Mouse (Mus musculus) ES-E14 (cell line): ENCODE measurements around the gene Esrra. TPM values are rescaled to one million over a fixed set of nuclear protein-coding genes. Genes with fewer than 3 reads are reported as not detected.

Experiments
- DNase-seq: peaks from one replicate; pipeline ENCODE4 v3.0.0-alpha.2; 2013; ENCODE audit warnings: low read depth, low spot score
- H3K27ac ChIP-seq: 2 replicates; pipeline ENCODE4 v1.5.1; 2012; ENCODE audit warnings: low read depth, mild to moderate bottlenecking, low read length, moderate library complexity, mixed read lengths; ENCODE audit not compliant: poor library complexity, insufficient read depth, severe bottlenecking
- H3K36me3 ChIP-seq: 2 replicates; pipeline ENCODE4 v1.6.1; 2012; ENCODE audit warnings: mild to moderate bottlenecking, low read length, moderate library complexity, mixed read lengths; ENCODE audit not compliant: control insufficient read depth, poor library complexity, insufficient read depth, severe bottlenecking
- H3K4me1 ChIP-seq, 2 experiments: fragments of 150-350 bp in 1 of 2; sonication (generic) in 1 of 2; 2 replicates each; pipeline ENCODE4 v1.6.1; 2012; ENCODE audit warnings: low read length in 2 of 2, mild to moderate bottlenecking in 1 of 2, mixed read lengths in 1 of 2; ENCODE audit not compliant: control insufficient read depth in 2 of 2, insufficient read depth in 2 of 2, poor library complexity in 1 of 2
- H3K4me3 ChIP-seq, 2 experiments: fragments of 150-350 bp in 1 of 2; sonication (generic) in 1 of 2; 2 replicates each; pipeline ENCODE4 v1.5.1; 2012; ENCODE audit warnings: low read length in 2 of 2, low read depth in 1 of 2, mild to moderate bottlenecking in 1 of 2, mixed read lengths in 1 of 2; ENCODE audit not compliant: insufficient read depth in 1 of 2, poor library complexity in 1 of 2, severe bottlenecking in 1 of 2
- H3K9ac ChIP-seq: 2 replicates; pipeline ENCODE4 v1.6.1; 2012; ENCODE audit warnings: low read depth, mild to moderate bottlenecking, low read length, mixed read lengths; ENCODE audit not compliant: poor library complexity, insufficient read depth, severe bottlenecking
- H3K9me3 ChIP-seq: fragments of 150-350 bp; sonication (generic); 2 replicates; pipeline ENCODE4 v1.6.1; 2012; ENCODE audit warnings: low read depth, mild to moderate bottlenecking, low read length; ENCODE audit not compliant: control insufficient read depth, insufficient read depth
- CHD2 ChIP-seq: IDR thresholded peaks from 2 replicates; pipeline ENCODE4 v1.6.1; 2014; ENCODE audit warnings: mild to moderate bottlenecking, low read depth, low read length, inconsistent platforms
- HCFC1 ChIP-seq: IDR thresholded peaks from 2 replicates; pipeline ENCODE4 v1.6.1; 2012; ENCODE audit warnings: low read length, inconsistent platforms, borderline replicate concordance; ENCODE audit not compliant: insufficient read depth
- MAFK ChIP-seq: IDR thresholded peaks from 2 replicates; pipeline ENCODE4 v1.6.1; 2014; ENCODE audit warnings: mild to moderate bottlenecking, low read depth, low read length, inconsistent platforms; ENCODE audit not compliant: insufficient read depth
- ZC3H11A ChIP-seq: IDR thresholded peaks from 2 replicates; pipeline ENCODE4 v1.6.1; 2012; ENCODE audit warnings: low read depth, mild to moderate bottlenecking, inconsistent platforms, low read length, borderline replicate concordance
- ZNF384 ChIP-seq: IDR thresholded peaks from 2 replicates; pipeline ENCODE4 v1.6.1; 2012; ENCODE audit warnings: low read depth, low read length, inconsistent platforms
- in situ Hi-C, 2 experiments: fragments of 600-800 bp; cut with MboI; formaldehyde crosslinking; loops; one replicate each; pipeline ENCODE4 v1.15.1; 2025; ENCODE audit warnings: low sequenced_read_pairs in 2 of 2, inconsistent platforms in 1 of 2; ENCODE audit not compliant: unreplicated experiment in 2 of 2
- total RNA-seq: library from RNA; depleted of rRNA; stranded (reverse); fragments of 300-350 nt; gene quantifications from 2 replicates; pipeline ENCODE4 v1.2.3, GENCODE M21; 2012

The Esrra gene
- total RNA-seq, 1 experiment: 23.1 TPM

DNA sequence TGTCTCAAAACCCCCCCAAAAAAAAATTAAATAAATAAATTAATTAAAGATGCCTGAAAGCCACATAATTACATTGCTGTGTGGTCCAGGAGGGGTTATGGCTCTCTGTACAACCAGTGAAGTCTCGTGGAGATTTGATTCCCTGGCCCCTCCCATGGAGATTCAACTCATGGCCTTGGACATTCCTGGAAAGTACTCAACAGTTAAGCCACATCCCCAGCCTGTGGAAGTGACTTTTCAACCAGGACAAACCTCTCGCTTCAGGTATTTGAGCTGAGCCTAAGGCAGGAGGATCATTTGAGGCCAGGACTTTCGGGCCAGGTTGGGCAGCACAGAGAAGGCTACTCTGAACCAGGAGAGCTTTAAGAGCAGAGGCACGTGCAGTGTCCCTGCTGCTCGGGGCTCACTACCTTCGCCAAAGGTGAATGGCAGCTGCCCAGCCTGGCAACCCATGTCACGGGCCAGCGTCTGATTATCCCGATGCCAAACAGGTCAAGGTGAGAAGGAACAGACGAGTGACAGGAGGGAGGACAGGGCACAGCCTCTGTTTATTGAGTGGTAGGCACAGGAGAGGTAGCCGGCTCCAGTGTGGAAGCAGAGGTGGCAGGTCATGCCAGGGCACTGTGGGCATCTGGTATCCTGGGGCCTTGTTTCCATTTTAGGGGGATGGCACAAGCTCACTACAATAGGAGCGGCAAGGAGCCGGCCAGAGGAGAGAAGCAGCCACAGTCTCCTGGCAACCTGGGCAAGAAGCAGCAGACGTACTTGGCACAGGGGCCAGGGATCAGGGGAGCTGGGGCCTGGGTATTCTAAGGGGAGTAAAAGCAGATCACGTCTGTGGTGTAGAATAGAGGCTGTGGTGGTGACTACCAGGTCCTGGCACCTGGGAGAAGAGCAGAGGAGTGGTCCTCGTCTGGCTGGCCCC, 16.2 kb upstream of the Esrra start:
- in situ Hi-C loops: no loop called here
- DNase-seq: no peak
- Histone ChIP-seq H3K4me3 (no peak overlapping the region), H3K36me3 (no peaks in the 10 kb centered on the region), H3K27ac (no peak overlapping the region), H3K9ac (no peak overlapping the region), H3K4me1 (peaks cover 2 to 12% of the 10 kb centered on the region in 2 experiments; a peak in 2 of 4 replicates), H3K9me3 (no peaks in the 10 kb centered on the region)
- TF ChIP-seq ZC3H11A (no peak), ZNF384 (no peak)

DNA sequence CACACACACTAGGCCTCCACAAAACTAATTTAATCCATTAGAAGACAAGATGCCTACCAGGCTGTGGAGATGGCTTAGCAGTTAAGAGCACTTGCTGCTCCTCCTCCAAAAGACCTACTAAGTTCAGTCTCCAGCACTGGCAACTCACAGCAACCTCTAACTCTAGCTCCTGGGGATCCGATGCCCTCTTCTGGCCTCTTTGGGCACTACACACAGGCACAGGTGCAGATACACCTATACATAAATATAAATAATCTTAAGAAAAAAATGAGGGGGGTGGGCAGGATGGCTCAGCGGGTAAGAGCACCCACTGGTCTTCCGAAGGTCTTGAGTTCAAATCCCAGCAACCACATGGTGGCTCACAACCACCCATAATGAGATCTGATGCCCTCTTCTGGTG, 14.7 kb upstream of the Esrra start:
- in situ Hi-C loops: no loop called here
- TF ChIP-seq CHD2 (no peak), MAFK (no peak), ZNF384 (no peak), ZC3H11A (no peak), HCFC1 (no peak)
- Histone ChIP-seq H3K9me3 (no peaks in the 10 kb centered on the region), H3K4me1 (peaks cover 2 to 21% of the 10 kb centered on the region in 2 experiments; a peak in 3 of 4 replicates), H3K36me3 (no peaks in the 10 kb centered on the region), H3K4me3 (no peak overlapping the region), H3K27ac (no peak overlapping the region), H3K9ac (no peak overlapping the region)
- no peak for DNase-seq

DNA sequence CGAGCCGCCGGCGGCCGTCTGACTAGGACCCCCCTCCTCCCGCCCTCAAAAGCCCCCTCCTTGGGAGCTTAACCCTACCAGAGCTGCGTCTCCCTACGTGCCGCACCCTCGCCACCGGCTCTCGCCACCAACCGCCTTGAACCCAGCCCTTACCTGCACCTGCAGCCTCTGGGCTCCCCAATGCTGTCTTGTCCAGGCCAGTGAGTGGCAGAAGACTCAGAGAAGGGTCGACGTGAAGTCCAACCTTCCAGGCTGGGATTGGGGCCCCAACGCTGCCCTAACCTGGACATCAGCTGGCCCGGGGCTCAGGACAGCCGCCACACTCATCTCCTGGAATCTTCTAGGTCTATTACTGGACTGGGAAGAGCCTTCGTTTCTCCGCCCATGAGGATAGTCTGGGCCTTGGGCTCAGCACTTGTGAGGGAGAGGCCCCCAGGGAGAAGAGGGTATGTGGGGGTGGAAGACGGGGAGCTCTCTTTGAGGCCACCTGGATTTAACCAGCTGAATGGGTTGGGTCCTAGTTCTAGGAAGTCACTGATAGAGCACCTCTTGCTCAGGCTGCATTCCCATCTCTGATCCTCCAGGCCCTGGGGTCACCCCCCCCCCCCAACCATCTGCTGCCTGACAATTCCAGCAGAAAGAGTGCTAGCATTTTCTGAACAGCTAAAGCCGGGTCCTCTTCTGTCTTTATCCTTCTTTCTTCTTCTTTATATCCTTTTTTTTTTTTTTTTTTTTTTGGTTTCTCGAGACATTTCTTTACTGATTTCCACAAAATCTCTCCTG, 12.8 kb upstream of the Esrra start, which contains the start of gene Kcnk4:
Gene Kcnk4 (minus strand): TSS at position 321 of the 783 bp plus-strand sequence.
- no peak for DNase-seq
- Histone ChIP-seq H3K27ac (no peak within 1 kb of the TSS), H3K4me3 (peak within 1 kb of the TSS; percentile 58 to 67), H3K9ac (peak within 1 kb of the TSS; percentile 46), H3K4me1 (peaks cover 3 to 26% of the 10 kb centered on the region in 2 experiments), H3K36me3 (no peaks in the 10 kb centered on the region), H3K9me3 (no peaks in the 10 kb centered on the region)
- TF ChIP-seq ZC3H11A (no peak), HCFC1 (no peak), CHD2 (no peak), MAFK (no peak), ZNF384 (no peak)
- in situ Hi-C loops: no loop called here

DNA sequence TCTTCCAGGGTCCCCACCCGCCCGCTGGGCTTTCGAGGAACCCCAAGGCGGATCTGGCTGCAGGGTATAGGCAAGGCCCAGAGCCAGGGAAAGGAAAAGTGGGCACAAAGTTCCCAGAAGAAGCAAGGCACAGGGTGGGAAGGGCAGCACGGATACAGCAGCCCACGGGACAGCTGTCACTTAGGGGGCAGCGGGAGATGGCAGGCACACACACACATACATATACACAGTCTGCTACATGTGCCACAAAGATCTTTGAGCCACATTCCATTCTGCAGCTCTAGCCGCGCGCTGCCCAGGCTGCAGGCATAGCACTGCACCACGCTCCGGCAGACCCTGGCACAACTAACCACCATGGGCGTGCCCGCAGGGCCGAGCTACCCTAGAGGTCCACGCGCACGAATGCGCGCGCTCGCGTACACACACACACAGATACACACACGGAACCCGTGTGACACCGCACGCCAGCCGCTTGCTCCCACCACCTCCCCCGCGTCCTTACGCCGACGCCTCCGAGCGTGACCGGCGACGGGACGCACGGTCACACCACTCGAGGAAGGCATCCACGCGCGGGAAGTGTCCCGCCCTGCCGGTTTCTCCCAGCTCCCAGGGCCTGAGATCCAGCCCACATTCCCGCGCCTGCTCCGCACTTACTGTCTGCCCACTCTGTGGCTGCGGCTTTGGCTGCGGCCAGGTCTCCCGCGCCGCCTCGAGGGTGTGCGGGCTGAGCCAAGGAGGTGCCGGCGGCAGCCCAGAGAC, 12.0 kb upstream of the Esrra start:
- no peak for DNase-seq
- H3K9ac ChIP-seq: peak overlapping the region; percentile 46
- peak overlapping the region; percentile 58 to 67 for H3K4me3 ChIP-seq
- H3K4me1 ChIP-seq: peaks cover 3 to 26% of the 10 kb centered on the region in 2 experiments
- TF ChIP-seq MAFK (no peak), HCFC1 (no peak), CHD2 (no peak), ZNF384 (no peak), ZC3H11A (no peak)
- in situ Hi-C loops: no loop called here
- no peaks in the 10 kb centered on the region for H3K9me3 ChIP-seq
- H3K27ac ChIP-seq: no peak overlapping the region
- no peaks in the 10 kb centered on the region for H3K36me3 ChIP-seq
